Mouse (Mus musculus): ENCODE measurements at regions not wholly inside any gene's neighbourhood (a gene's known extent, or its start where the extent isn't known, plus 50 kb on each side); places are given as distances from the start of the nearest gene placed in this dataset.

DNA sequence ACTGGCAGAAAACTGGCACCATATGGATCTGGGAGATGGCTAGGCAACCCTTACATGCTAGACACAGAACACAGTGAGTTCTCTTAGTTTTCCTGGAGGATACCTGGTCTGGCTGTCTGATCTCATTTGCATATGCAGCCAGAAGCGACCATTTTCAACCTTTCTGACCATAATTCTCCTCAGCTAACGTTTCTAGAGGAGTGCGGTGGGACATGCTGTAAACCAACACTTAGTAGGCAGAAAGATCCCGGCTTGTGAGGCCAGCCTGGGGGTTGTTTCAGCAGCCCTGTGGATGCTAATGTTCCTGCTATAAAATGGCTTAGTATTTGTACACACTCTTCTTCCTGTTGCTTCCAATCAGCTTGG is 168.6 kb upstream of the Olig3 start:
- DNase-seq = no peak

DNA sequence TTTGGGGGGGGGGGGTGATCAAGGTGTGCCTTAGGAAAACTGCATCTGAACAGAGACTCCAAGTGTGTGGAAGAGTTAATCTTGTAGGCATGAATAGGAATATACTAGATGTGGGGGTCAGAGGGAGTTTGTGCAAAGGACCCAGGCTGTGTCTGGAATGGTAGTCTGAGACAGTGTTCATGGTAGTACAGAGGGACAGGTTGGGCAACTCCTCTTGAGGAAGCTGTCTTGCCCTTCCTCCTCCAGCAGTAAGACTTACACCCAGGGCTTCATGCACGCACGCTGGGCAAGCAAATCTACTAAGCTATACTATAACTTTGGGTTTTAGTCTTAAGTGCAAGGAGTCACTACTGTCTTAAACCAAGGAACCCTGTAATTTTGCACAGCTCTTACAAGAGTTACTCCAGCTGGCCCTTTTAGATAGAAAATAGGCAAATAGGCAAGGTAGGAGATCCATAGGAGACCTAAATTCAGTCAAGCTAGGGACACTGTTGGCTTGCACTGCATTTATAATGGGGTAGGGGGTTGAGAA is 169.2 kb upstream of the Olig3 start:
- no peak for DNase-seq

DNA sequence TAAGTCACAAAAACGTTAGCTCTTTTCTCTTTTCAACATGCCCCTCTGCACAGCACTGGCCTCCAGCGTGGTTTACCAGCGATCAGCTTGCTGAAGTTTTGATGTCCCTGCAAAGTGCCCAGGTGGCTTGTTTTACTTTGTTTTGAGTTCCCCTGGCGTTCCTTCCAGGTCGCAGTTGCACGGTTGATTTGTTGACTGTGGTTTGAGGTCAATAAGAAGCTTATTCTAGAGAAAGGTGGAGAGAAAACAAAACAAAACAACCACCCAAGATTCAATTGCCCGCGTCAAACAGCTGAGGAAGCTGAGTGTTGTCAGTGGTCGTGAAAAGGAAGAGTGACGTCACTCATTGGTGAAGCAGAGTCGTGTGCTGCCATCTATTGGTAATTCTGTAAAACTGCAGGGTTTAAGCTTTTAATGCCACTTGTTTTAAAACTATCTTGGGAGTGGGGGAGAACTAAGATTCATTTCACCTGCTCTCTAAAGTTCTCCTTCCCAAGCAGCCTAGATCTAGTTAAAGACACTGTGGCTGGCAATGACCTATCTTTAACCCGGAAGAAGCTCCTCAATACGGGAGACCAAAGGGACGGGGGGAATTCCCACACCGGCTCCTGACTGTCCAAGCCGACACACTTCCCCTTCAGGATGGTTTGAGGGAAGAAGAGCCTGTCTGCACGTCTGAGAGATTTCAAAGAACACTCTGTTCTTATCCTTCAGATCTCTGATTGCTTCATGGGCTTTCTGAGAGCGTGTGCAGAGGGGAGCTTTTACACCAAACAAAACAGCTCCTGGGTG is 170.3 kb upstream of the Olig3 start:
- peak; percentile 48 for DNase-seq

DNA sequence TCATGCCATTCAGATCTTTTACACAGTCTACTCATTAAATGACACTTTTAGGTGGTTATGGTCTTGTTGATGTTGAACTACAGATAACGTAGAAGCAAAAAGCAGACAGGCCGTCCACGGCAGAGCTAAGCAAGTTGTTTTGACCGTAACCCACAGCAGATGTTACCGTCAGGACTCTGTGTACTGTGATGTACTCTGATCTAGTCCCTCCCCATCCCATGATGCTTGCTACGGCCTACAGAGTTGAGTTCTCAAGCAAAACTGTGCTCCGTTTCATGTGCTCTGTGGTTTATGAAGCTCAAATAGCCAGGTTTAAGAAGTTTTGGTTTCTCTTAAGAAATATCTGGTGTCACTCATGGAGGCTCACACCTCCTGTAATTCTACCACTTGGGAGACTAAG is 169.4 kb upstream of the Tnfaip3 start:
- no peak for DNase-seq

DNA sequence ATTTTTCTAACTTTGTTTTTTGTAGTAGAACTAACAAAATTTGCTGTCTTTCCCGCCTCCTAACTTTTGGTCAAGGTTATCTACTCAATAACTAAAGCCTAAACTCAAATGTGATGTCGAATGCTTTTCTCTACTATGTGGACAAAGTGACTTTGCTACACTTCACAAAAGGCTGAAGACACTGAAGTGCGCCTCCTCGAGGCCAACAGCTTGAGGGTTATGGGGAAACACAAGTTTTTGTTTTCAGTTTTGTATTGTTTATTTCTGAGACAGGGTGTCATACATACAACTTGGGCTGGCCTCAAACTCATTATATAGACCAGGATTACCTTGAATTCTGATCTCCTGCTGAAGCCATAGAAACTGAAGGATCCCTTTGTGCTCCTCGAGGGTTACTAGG is 162.4 kb upstream of the Tnfaip3 start:
- DNase-seq = no peak

DNA sequence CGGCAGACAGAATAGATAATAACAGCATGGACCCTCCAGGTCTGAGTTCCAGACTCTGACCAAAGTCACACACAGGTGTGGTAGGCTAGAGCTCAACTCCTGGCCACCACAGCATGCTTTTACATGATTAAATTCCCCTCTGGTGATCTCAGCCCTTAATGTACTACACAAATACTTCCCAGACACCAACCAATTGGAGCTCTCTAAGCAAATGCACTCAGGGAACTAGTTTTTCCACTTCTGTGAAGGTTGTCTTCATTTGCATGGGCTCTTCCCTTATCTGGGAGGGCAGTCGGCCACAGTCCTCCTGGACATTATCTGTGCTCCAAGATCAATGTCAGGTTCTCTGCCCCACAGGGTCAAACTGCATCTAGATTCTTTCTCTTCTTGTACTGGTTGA is 162.0 kb upstream of the Tnfaip3 start:
- DNase-seq = no peak

DNA sequence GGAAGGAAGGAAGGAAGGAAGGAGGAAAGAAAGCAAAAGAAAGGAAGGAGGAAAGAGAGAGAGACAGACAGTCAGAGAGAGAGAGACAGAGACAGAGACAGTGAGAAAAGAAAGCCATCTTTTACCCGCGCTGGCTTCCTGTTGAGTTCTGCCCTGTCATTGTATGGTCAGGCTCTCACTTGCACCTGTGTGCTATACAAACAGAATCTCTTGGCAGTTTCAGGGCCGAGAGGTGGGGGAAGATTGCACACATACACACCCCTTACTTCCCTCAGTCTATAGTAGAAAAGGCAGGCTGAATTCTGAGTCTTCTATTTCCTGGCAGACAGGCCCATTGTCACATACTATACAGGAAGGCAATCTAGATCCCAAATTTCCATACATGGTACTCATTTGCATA is 160.8 kb upstream of the Tnfaip3 start:
- no peak for DNase-seq

DNA sequence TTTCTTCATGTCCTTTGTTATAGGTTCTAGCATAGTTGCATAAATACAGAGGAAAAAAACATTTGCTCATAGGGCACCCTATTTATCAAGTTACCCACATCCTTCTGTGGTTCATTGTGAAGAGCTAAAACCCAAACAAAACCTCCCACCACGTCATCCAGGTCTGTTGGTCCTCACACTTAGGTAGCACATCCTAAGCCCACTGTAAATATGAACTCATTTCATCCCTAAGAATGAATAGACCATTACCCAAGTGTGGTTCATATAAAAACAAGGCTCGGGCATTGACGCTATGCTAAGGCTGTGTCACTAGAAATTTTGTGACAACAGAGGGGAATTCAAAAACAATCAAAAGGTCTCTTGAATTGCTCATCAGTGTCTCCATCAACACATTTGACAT is 156.4 kb upstream of the Tnfaip3 start:
- no peak for DNase-seq

DNA sequence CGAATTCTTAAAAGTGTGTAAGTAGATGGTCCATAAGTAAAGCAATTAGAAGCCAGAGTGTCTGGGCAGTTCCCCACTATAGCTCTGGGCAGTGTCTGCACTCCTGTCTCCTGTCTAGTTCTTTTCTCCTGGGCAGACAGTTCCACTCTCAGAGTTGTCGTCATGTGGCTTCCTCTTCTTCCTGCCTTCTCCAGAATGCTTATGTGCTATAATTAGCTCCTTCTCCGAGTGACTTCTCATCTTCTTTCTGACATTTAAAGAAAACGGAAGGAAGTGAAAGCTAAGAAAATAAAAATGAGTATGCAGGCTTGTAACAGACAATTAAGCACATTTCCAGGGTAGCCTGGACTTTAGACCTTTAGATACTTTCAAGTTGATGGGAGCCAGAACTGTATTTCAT is 155.1 kb upstream of the Tnfaip3 start:
- no peak for DNase-seq

DNA sequence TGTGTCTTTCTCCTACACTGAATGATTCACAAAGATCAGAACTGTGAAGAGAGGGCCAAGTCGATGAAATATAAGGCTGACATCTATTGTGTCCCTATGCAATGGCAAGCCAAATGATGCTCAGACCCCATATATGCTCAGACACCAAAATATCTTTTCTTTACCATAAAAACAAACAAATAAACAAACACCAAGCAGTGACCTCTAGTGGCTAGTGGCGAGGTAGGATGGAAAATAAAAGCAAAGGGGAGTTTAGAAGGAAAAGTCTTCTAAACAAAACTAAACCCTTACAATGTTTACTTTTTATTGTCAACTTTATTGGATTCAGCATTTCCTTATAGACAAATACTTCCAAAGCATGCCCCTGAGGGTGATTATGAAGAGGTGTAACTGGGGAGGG is 153.8 kb upstream of the Tnfaip3 start:
- DNase-seq = no peak

DNA sequence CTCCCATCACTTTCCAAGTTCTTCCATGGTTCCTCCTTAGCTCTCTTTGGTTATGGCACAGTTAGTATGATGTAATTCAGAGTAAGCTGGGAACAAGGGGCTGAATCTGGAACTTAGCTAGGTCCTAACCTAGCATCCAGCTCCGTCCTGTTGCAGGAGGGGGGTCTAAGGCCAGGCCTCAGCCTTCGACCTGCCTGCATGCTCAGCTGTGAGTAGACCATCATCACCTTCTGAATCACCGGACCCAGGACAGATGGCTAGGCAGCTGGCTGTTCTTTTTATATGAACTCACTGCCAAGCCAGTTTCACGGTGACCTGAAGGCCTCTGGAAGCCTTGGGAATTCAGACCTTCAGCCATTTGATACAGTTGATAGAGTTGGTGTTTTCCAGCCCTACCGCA is 152.9 kb upstream of the Tnfaip3 start:
- no peak for DNase-seq

DNA sequence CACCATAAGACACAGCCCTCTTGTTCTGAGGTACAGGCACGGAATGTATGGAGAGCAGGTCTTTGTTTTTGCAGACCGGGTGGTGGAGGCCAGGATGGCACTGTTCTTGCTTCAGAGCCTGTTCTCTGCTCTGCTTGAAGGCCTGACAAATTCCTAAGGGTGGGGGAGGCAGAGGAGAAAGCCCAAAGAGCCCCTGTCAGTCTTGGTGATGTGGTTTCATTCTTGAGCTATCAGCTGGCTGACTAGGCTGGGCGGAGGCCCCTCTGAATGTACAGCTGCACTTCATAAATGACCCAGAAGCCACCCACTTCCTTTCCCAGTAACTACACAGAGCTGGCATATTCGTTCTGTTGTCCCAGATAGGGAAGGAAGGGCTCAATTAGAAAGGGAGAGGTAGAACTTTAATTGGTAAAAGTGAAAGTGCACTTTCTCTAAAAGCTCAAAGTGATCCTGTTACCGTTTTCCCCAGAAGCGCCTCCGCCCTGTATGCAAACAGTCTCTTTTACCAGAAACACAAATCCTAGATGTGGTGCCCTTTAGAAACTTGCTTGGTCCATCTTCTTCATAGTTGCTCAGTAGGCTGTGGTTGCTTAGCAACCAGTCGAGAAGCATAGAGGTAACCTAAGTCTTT is 152.3 kb upstream of the Tnfaip3 start:
- DNase-seq = peak; percentile 37

DNA sequence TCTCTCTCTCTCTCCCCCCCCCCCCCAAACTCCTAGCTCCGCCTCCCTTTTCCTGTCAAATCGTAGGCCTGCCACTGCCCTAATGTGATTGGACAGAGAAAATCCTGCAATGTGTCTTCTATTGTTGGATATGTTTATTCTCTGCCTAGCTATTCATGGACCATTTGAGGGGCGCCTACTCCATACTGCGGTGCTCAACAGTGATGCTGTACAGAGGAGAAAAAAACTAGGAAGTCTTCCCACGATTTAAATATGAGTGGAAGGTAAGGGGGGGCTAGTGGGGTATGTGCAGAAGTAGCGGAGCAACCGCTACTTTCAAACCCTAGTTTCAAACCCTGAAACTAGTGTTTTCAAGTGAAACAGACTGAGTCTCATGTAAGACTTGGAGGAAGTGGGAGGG is 151.6 kb upstream of the Tnfaip3 start:
- DNase-seq = no peak

DNA sequence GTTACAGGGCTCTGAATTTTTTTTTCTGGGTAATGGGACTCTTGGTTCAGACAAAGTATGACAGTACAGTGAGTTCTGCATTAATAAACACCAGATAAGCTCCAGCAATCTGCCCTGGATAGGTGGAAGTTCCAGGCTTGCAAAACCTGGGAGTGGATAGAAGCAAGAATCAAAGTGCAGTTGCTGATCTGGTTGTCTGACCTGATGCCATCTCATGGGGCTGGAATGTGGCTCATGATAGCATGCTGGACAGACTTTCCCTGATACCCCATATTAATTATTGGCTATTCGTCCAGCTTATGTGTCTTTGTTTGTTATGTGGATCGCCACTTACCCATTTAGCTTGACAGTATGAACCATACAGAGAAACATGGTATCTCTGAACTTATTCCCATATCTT is 146.6 kb upstream of the Tnfaip3 start:
- DNase-seq = no peak

DNA sequence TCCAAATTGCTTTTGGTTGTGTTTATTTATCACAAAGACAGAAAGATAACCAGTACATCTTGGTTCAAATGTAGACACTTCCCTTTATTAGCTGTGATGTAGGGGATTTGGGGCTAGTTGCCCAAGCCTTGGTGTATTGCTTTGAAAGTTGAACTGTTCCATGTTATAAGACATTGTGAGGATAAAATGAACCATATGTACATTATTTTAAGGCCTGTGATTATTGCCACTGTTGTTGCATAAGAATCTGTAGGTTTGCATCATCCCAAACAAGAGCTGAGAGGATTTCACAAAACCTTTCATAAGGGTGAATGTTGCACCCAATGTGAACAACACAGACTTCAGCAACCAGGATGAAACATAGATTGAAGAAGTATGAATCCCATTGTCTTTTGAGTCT is 145.7 kb upstream of the Tnfaip3 start:
- DNase-seq = no peak

DNA sequence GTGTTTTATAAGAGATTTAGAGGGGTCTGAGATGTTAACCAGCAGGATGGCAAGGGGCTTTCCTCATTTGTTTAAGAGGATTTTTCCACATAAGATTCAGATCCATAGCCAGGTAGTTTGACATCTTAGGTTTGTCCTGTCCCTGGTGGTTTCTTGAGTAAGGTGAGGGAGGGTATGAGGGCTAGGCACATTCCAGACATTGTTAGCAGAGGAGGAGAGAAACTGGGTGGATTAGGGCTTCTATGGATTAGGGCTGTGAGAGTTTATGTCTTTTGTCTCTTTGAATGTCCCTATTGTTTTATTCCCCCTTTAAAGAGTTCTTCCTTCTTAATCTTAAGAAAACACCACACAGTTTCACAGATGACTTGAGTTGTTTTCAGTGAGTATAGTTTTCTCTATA is 138.6 kb upstream of the Tnfaip3 start:
- no peak for DNase-seq

DNA sequence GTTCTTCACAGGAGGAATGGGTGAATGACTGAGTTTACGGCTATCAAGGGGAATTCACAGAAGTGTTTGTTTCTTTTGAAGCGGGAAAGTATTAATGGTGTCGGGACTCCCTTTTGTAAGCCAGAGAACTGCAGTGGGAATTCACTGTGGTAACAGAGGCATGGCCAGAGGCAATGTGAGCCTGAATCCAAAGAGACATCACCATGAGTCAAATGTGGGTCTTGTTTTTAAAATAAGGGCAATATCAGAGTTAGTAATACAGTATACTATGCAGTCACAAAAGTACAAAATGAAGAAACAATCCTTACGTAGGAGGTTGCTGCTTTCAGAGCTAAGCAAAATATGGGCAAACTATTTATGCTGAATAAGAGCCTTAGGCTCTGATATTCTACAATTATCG is 137.3 kb upstream of the Tnfaip3 start:
- DNase-seq = no peak

DNA sequence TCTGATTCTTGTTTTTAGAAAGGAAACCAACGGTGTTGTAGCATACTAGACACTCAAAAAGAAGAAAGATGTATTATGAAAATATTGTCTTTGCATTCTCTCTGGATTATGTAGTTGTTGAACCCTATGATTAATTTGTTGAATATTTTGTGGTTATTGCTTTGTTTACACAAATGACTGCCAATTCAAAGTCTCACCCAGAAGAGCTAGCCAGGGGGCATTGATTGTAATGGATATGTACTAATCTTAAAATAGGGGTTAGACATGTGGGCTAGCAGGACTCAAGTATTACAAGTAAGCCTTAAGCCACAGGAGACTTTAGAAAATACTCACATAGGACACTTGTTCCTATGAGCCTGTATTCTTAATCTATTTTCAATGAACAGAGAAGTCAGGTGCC is 135.3 kb upstream of the Tnfaip3 start:
- DNase-seq = no peak

DNA sequence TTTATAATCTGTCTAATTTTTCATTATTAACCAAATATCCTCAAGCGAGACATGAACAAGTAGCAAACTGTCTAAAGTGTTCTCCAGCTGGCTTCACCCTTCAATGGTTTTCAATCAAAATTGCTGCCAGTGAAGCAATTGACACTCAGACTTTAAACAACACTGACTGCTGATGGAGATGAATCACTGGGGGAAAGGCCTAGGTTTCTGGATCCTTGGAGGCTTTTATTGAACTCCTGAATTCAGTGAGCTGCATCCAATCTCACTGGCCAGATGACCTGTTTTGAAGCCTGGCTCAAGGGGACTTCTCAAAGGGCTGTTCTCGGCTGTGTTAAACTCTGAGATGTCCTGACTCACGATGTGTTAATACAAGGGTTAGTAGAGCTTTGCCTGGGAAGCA is 134.5 kb upstream of the Tnfaip3 start:
- DNase-seq = no peak

DNA sequence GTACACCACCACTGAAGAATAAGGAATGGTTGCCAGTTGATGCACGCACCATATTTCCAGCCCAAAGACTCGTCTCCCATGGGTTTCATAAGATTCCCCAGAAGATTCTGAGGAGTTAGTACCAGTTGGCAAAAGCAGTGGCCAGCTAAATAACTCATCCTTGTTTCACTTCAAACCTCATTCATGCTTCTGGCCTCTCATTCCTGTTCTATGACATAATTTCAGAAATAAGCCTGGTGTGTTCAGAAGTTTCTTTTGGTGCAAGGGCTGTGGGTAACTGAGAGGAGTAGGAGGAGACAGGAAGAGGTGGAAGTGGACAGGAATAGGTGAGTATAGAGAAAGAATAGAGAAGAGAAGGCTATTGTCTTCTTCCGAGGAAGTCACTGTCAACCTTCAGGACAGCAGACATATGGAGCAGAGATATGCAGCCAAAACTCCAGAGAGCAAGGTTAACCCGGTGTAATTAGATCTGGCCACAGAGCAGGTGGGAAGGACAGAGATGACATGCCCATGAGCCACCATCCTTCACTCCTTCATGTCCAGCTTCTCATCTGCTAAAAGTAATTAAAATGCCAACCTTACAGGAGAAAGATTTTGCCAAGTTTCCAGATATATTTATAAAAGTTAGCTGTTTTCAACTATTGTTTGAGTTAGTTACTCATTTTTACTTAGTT is 133.9 kb upstream of the Tnfaip3 start:
- no peak for DNase-seq

DNA sequence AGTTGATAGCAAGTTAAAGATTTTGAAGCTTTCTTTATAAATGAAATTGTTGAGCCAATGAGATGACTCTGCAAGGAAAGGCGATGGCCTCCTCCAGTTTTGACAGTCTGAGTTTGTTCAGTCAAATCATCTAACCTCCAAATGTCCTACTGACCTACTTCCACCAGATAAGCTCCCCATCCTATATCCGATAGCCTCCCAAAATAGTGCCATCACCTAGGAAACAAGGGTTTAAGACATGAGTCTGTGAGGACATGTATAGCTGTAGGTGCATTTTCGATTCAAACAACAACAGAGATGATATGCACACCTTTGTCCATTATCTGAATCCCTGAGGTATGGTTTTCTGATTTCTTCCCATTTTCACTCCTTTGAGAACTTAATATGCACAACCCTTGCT is 126.0 kb upstream of the Tnfaip3 start:
- no peak for DNase-seq

DNA sequence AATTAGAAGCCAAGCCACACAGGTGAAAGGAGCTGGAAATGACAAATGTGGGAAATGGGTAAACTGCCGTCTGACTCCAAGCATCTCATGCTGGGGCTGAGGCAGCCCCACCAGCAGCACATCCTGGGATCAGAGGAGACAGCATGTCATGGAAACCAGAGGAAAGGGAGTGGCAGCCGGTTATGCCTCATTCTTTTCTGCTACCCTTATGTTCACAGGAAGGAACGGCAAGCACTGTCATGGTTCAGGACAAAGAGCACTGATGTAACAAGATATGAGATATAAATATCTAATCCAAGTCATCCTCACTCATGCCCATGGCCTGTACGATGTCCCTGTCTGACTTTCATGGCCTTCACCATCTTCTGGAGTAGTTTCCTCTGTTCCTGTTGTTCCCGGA is 125.2 kb upstream of the Tnfaip3 start:
- DNase-seq = no peak

DNA sequence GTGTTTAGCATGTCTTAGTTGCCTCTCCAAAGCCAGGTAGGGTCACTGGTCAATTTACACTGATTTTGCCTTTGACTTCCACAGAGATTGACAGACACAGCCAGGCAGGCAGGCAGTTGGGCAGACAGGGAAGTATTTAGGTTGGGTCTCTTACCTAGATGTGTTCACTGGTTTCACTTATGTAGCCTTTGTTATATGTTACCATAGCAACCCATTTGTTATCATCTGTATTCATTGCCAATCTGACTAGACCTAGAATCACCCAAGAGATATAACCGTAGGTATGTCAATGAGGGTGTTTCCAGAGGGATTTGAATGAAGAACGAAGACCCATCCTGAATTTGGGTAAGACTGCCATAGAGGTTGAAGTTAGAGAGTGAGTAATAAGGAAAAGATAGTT is 123.8 kb upstream of the Tnfaip3 start:
- no peak for DNase-seq

DNA sequence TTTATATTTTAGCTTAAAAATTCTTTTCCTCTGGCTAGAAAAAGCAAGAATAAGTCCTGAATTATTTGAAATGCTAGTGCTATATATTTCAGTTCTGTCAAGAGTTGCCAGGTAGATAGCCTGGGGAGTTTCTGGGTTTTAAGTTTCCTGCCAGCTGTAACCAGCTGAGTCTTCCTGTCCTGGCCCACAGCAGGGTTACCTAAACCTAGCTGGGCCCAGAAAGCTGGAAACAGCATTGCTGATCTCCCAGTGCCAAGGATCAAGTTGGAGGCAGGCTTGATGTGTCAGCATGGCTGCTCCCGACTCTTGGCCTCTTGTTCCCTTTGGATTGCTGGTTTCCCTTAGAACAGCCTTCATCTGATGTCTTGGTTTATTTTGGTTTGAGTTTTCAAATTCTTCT is 122.8 kb upstream of the Tnfaip3 start:
- no peak for DNase-seq
